Mouse (Mus musculus): Measurements from ENCODE around the gene Prpf38a. TPM values are rescaled to one million over a fixed set of nuclear protein-coding genes. Genes with fewer than 3 reads are reported as not detected.

Gene Prpf38a
- polyA plus RNA-seq, 1 experiment from 2014 or later = 53.3 TPM

DNA sequence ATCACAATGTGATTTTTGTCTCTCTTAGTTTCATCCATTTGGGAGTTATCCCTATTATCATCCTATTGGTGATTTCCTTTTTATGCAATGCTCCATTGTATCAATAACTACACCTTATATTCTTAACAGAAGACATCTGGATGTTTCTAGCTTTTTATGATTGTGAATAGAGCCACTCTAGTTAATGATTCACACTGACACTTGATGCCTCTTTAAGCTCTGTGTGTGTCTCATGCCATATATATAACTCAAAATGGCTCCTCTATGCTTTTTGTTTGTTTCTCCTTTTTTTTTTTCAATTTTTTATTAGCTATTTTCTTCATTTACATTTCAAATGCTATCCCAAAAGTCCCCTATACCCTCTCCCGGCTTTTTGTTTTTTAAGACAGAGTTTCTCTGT lies 16.6 kb upstream of the Prpf38a start:
- Histone ChIP-seq H3K4me3 (no peak overlapping the region), H3K9ac (no peak overlapping the region), H3K4me2 (no peak overlapping the region), H3K9me3 (replicated peaks) (no peaks in the 10 kb centered on the region), H3K36me3 (no peaks in the 10 kb centered on the region), H3K27ac (no peak overlapping the region), H3K27me3 (no peaks in the 10 kb centered on the region), H3K4me1 (replicated peaks) (peaks cover 4% of the 10 kb centered on the region)
- WGBS = 87% methylated on average over 1 of the region's 1 CpGs
- no peak for ATAC-seq (replicated peaks; ENCODE audit: insufficient number of reproducible peaks, insufficient read depth, low FRiP score, low read depth)

GRCm38 (mm10) chr4:108593376-108593775 lies 14.2 kb upstream of the Prpf38a start:
- no peak for ATAC-seq (replicated peaks; ENCODE audit: insufficient number of reproducible peaks, insufficient read depth, low FRiP score, low read depth)
- H3K4me2 ChIP-seq = no peak overlapping the region
- WGBS = 38% methylated on average over 2 of the region's 2 CpGs
- no peak overlapping the region for H3K9ac ChIP-seq
- H3K4me1 ChIP-seq (replicated peaks) = peaks cover 4% of the 10 kb centered on the region
- no peaks in the 10 kb centered on the region for H3K36me3 ChIP-seq
- no peaks in the 10 kb centered on the region for H3K27me3 ChIP-seq
- H3K4me3 ChIP-seq = no peak overlapping the region
- H3K27ac ChIP-seq = peak overlapping the region; percentile 47
- no peaks in the 10 kb centered on the region for H3K9me3 ChIP-seq (replicated peaks)

DNA sequence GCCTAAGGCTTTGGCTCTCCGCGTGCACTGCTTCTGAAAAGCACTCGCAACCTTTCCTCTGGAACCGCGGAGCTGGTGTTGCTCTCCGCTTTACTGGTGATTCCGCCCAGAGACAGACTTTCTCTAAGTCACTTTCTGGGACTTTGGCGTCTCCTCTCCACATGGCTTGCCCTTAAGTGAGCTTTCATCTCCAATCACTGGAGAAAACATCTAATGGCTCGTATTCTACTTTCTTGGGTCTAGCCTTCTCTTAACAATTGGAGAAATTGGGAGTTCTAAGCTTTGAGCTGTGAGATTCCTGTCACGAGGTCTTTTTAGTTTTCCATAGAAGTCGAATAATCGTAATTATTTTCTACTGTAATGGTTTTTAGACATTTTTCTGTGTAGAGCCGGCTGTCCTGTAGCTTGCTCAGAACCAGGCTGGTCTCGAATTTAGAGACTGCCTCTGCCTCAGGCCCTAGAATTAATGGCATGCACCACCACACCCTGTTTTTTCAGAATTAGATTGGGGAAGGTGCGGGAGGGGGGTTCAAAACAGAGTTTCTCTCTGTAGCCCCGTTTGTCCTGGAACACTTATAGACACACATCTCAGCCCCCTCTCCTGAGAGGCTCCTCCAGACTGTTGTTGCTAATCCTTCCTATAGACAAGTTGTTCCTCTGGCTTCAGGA lies 741 bp upstream of the Prpf38a start:
- H3K4me1 ChIP-seq (replicated peaks) = peaks cover 22% of the 10 kb centered on the region
- peak overlapping the region; percentile 71 for H3K27ac ChIP-seq
- H3K27me3 ChIP-seq = no peaks in the 10 kb centered on the region
- H3K36me3 ChIP-seq = peaks cover 10% of the 10 kb centered on the region
- H3K4me3 ChIP-seq = peak overlapping the region; percentile 84
- H3K4me2 ChIP-seq = peak overlapping the region; percentile 91
- ATAC-seq (replicated peaks; ENCODE audit: insufficient number of reproducible peaks, insufficient read depth, low FRiP score, low read depth) = no peak
- H3K9me3 ChIP-seq (replicated peaks) = no peaks in the 10 kb centered on the region
- WGBS = 1% methylated on average over 16 of the region's 16 CpGs
- peak overlapping the region; percentile 66 for H3K9ac ChIP-seq

DNA sequence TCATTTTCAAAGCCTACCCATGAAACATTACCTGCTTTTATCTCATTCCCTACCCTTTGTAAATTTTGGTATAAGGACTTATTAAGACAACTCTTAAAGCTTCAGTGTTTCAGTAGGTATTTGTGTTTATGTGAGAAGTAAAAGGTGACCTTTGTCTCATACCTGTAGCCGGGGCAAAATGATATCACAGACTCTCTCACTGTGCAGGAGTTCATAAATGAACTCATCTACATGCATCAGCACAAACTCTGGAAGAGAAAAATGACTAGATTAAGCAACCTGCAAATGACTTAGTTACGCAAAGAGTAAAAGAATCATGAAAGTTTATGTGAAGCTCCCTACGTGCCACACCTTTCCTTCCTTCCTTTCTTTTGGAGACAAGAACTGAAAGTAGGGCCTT lies 6.5 kb downstream of the Prpf38a start:
- 95% methylated on average over 3 of the region's 3 CpGs for WGBS
- Histone ChIP-seq H3K36me3 (peaks cover 61% of the 10 kb centered on the region), H3K4me1 (replicated peaks) (peaks cover 5% of the 10 kb centered on the region)

GRCm38 (mm10) chr4:108565026-108565425 lies 14.1 kb downstream of the Prpf38a start:
- H3K27ac ChIP-seq = no peak overlapping the region
- no peak overlapping the region for H3K9ac ChIP-seq
- no peak overlapping the region for H3K4me3 ChIP-seq
- 83% methylated on average over 1 of the region's 1 CpGs for WGBS
- no peaks in the 10 kb centered on the region for H3K9me3 ChIP-seq (replicated peaks)
- no peaks in the 10 kb centered on the region for H3K4me1 ChIP-seq (replicated peaks)
- H3K4me2 ChIP-seq = no peak overlapping the region
- peaks cover 87% of the 10 kb centered on the region for H3K36me3 ChIP-seq
- H3K27me3 ChIP-seq = no peaks in the 10 kb centered on the region
- no peak for ATAC-seq (replicated peaks; ENCODE audit: insufficient number of reproducible peaks, insufficient read depth, low FRiP score, low read depth)

More for the DNA sequence above, 6.5 kb downstream of the Prpf38a start:
- Histone ChIP-seq H3K4me3 (no peak overlapping the region), H3K9ac (no peak overlapping the region), H3K27ac (no peak overlapping the region), H3K27me3 (no peaks in the 10 kb centered on the region), H3K4me2 (no peak overlapping the region), H3K9me3 (replicated peaks) (no peaks in the 10 kb centered on the region)
- ATAC-seq (replicated peaks; ENCODE audit: insufficient number of reproducible peaks, insufficient read depth, low FRiP score, low read depth) = no peak

- Histone ChIP-seq H3K27me3 (no peaks in the 10 kb centered on the region), H3K4me1 (replicated peaks) (no peaks in the 10 kb centered on the region), H3K27ac (no peak overlapping the region), H3K4me3 (no peak overlapping the region), H3K4me2 (no peak overlapping the region), H3K9ac (no peak overlapping the region), H3K9me3 (replicated peaks) (no peaks in the 10 kb centered on the region), H3K36me3 (peaks cover 11% of the 10 kb centered on the region)
- 95% methylated on average over 2 of the region's 2 CpGs for WGBS
- ATAC-seq (replicated peaks; ENCODE audit: insufficient number of reproducible peaks, insufficient read depth, low FRiP score, low read depth) = no peak
Measured at GRCm38 (mm10) chr4:108539701-108540100, 39.4 kb downstream of the Prpf38a start.

Other genes starting within 250 kb of the Prpf38a start
- 1.2 and 1.3 TPM in 2 replicates for gene Shisal2a, start 196.0 kb downstream of the Prpf38a start, polyA plus RNA-seq (2015; fragmentation: Nextera tagmentation; extraction: Ambion mirVana)
- 60.4 and 60.6 TPM in 2 replicates for gene Gpx7, start 172.4 kb downstream of the Prpf38a start, polyA plus RNA-seq (2015; fragmentation: Nextera tagmentation; extraction: Ambion mirVana)
- 38.0 and 43.5 TPM in 2 replicates for gene Tut4, start 119.9 kb downstream of the Prpf38a start, polyA plus RNA-seq (2015; fragmentation: Nextera tagmentation; extraction: Ambion mirVana)
- 3.1 and 4.7 TPM in 2 replicates for gene Orc1, start 87 bp upstream of the Prpf38a start, polyA plus RNA-seq (2015; fragmentation: Nextera tagmentation; extraction: Ambion mirVana)
- 15.9 and 18.9 TPM in 2 replicates for gene Cc2d1b, start 40.6 kb upstream of the Prpf38a start, polyA plus RNA-seq (2015; fragmentation: Nextera tagmentation; extraction: Ambion mirVana)
- 1.0 and 1.8 TPM in 2 replicates for gene 3110021N24Rik, start 140.3 kb upstream of the Prpf38a start, polyA plus RNA-seq (2015; fragmentation: Nextera tagmentation; extraction: Ambion mirVana)
- 2.8 and 3.0 TPM in 2 replicates for gene Zfyve9, start 201.5 kb upstream of the Prpf38a start, polyA plus RNA-seq (2015; fragmentation: Nextera tagmentation; extraction: Ambion mirVana)